Mouse (Mus musculus): ENCODE data around the gene Tdrd7.

Tdrd7 gene

GRCm38 (mm10) chr4:46041761-46042504, 76.8 kb downstream of the Tdrd7 start:
- DNase-seq (ENCODE audit: low read depth, low spot score), result no peak

GRCm38 (mm10) chr4:46042505-46042850, 77.3 kb downstream of the Tdrd7 start:
- no peak for DNase-seq (ENCODE audit: low read depth, low spot score)

- DNase-seq (ENCODE audit: low read depth, low spot score), result no peak
These were observed 78.2 kb downstream of the Tdrd7 start for GRCm38 (mm10) chr4:46043361-46043760.

GRCm38 (mm10) chr4:46047971-46048370, 82.8 kb downstream of the Tdrd7 start:
- no peak for DNase-seq (ENCODE audit: low read depth, low spot score)

- DNase-seq (ENCODE audit: low read depth, low spot score), result no peak
These were observed 83.3 kb downstream of the Tdrd7 start for GRCm38 (mm10) chr4:46048418-46048817.

GRCm38 (mm10) chr4:46053323-46054107, 88.4 kb downstream of the Tdrd7 start:
- no peak for DNase-seq (ENCODE audit: low read depth, low spot score)

GRCm38 (mm10) chr4:46056163-46056562, 91.0 kb downstream of the Tdrd7 start:
- no peak for DNase-seq (ENCODE audit: low read depth, low spot score)

- DNase-seq (ENCODE audit: low read depth, low spot score), result no peak
These were observed 96.3 kb downstream of the Tdrd7 start for GRCm38 (mm10) chr4:46061259-46061962.

- no peak for DNase-seq (ENCODE audit: low read depth, low spot score)
These were observed 98.7 kb downstream of the Tdrd7 start for GRCm38 (mm10) chr4:46063841-46064240.

GRCm38 (mm10) chr4:46064263-46064662, 99.1 kb downstream of the Tdrd7 start:
- no peak for DNase-seq (ENCODE audit: low read depth, low spot score)

- DNase-seq (ENCODE audit: low read depth, low spot score), result no peak
These were observed 99.8 kb downstream of the Tdrd7 start for GRCm38 (mm10) chr4:46064961-46065360.

GRCm38 (mm10) chr4:46065695-46066340, 100.7 kb downstream of the Tdrd7 start:
- DNase-seq (ENCODE audit: low read depth, low spot score), result no peak

GRCm38 (mm10) chr4:46068060-46068459, 102.9 kb downstream of the Tdrd7 start:
- no peak for DNase-seq (ENCODE audit: low read depth, low spot score)

GRCm38 (mm10) chr4:46068573-46068972, 103.4 kb downstream of the Tdrd7 start:
- DNase-seq (ENCODE audit: low read depth, low spot score), result no peak

- DNase-seq (ENCODE audit: low read depth, low spot score), result no peak
These were observed 104.8 kb downstream of the Tdrd7 start for GRCm38 (mm10) chr4:46069851-46070482.

- DNase-seq (ENCODE audit: low read depth, low spot score), result no peak
These were observed 107.5 kb downstream of the Tdrd7 start for GRCm38 (mm10) chr4:46072631-46073030.

- no peak for DNase-seq (ENCODE audit: low read depth, low spot score)
These were observed 108.6 kb downstream of the Tdrd7 start for GRCm38 (mm10) chr4:46073736-46074135.

GRCm38 (mm10) chr4:46075664-46076063, 110.5 kb downstream of the Tdrd7 start:
- no peak for DNase-seq (ENCODE audit: low read depth, low spot score)

GRCm38 (mm10) chr4:46076892-46077291, 111.8 kb downstream of the Tdrd7 start:
- no peak for DNase-seq (ENCODE audit: low read depth, low spot score)

- DNase-seq (ENCODE audit: low read depth, low spot score), result no peak
These were observed 115.1 kb downstream of the Tdrd7 start for GRCm38 (mm10) chr4:46080261-46080660.

GRCm38 (mm10) chr4:46082555-46082954, 117.4 kb downstream of the Tdrd7 start:
- no peak for DNase-seq (ENCODE audit: low read depth, low spot score)
